Mouse (Mus musculus) layer of hippocampus, postnatal 10 days (tissue): Measurements from ENCODE around the gene Gm17190. TPM values are rescaled to one million over a fixed set of nuclear protein-coding genes. Genes with fewer than 3 reads are reported as not detected.
"Not testable (repeated sequence)": the region's sequence is repeated elsewhere in the genome, so short reads cannot be mapped to it uniquely, and the experiment has no call there.

Source experiments
- DNase-seq, 2 experiments: peaks; one replicate each; pipeline ENCODE4 v3.0.0; 2021; ENCODE audit warnings: low spot score in 2 of 2
- long read RNA-seq: library from polyadenylated mRNA; stranded (forward); transcript quantifications from one replicate; pipeline ENCODE4 v2.0.0, GENCODE M21; 2023
- total RNA-seq, 2 experiments: library from RNA; stranded (reverse); gene quantifications; 2 replicates each; pipeline ENCODE4 v1.2.3; 2021

Gene Gm17190
- not detected for total RNA-seq
- long read RNA-seq, result 0 reads

- not testable (repeated sequence) for DNase-seq
Measured at GRCm38 (mm10) chr13:96081754-96082153, at the start of gene Gm17190. Gene Gm17190 (plus strand): TSS chr13:96082054.

- DNase-seq, result no peak
Measured at GRCm38 (mm10) chr13:96039536-96039935, 42.3 kb upstream of the Gm17190 start.

GRCm38 (mm10) chr13:96040275-96041042, 41.4 kb upstream of the Gm17190 start:
- no peak for DNase-seq

GRCm38 (mm10) chr13:96045396-96045795, 36.5 kb upstream of the Gm17190 start:
- no peak for DNase-seq

- no peak for DNase-seq
Measured at GRCm38 (mm10) chr13:96052755-96053154, 29.1 kb upstream of the Gm17190 start.

- peak in 1 of 2 experiments; percentile 12 for DNase-seq
Measured at GRCm38 (mm10) chr13:96073555-96073954, 8.3 kb upstream of the Gm17190 start.

GRCm38 (mm10) chr13:96081276-96081675, 578 bp upstream of the Gm17190 start, which contains the start of gene Gm20075:
Gene Gm20075 (minus strand): TSS chr13:96081376.
- DNase-seq, result not testable (repeated sequence)

GRCm38 (mm10) chr13:96085581-96086302, 3.9 kb downstream of the Gm17190 start:
- DNase-seq, result no peak

- no peak for DNase-seq
Measured at GRCm38 (mm10) chr13:96090929-96091328, 9.1 kb downstream of the Gm17190 start.

GRCm38 (mm10) chr13:96106367-96106766, 24.5 kb downstream of the Gm17190 start:
- no peak for DNase-seq

- no peak for DNase-seq
Measured at GRCm38 (mm10) chr13:96110767-96111166, 28.9 kb downstream of the Gm17190 start.

- no peak for DNase-seq
Measured at GRCm38 (mm10) chr13:96112711-96113110, 30.9 kb downstream of the Gm17190 start.

GRCm38 (mm10) chr13:96125011-96125410, 43.2 kb downstream of the Gm17190 start:
- no peak for DNase-seq

- DNase-seq, result no peak
Measured at GRCm38 (mm10) chr13:96126669-96127068, 44.8 kb downstream of the Gm17190 start.

GRCm38 (mm10) chr13:96129081-96129480, 47.2 kb downstream of the Gm17190 start:
- DNase-seq, result no peak

- peak; percentile 35 to 61 for DNase-seq
Measured at GRCm38 (mm10) chr13:96131050-96131449, 49.2 kb downstream of the Gm17190 start.

GRCm38 (mm10) chr13:96131911-96132310, 50.1 kb downstream of the Gm17190 start:
- DNase-seq, result peak in 1 of 2 experiments; percentile 20

- DNase-seq, result peak; percentile 41 to 58
Measured at GRCm38 (mm10) chr13:96132401-96132816, 50.6 kb downstream of the Gm17190 start, which contains the start of gene Sv2c. Gene Sv2c (minus strand): TSS chr13:96132577.
